Mouse (Mus musculus) forebrain, embryonic 11.5 days (tissue): ENCODE results near the gene Metrnl. TPM values are rescaled to one million over a fixed set of nuclear protein-coding genes. Genes with fewer than 3 reads are reported as not detected.
A peak's percentile ranks its signal among the peaks of the same experiment; 100 is the strongest.

Experiments used
- ATAC-seq: fragments of 200-750 bp; cut with Nextera tagmentation; replicated peaks from 2 replicates; pipeline ENCODE4 v1.8.0; 2017; ENCODE audit warnings: moderate TSS enrichment; ENCODE audit not compliant: low FRiP score
- DNase-seq: peaks from one replicate; pipeline ENCODE4 v3.0.0-alpha.2; 2017; ENCODE audit warnings: low spot score
- H3K27ac ChIP-seq: fragments of 300-500 bp; sonication (generic); 2 replicates; pipeline ENCODE4 v1.5.1; 2014; ENCODE audit warnings: low read depth, low read length
- H3K27me3 ChIP-seq: fragments of 300-500 bp; sonication (generic); 2 replicates; pipeline ENCODE4 v1.6.1; 2014; ENCODE audit warnings: mild to moderate bottlenecking, low read length, mixed read lengths; ENCODE audit not compliant: control insufficient read depth, insufficient read depth
- H3K36me3 ChIP-seq: fragments of 300-500 bp; sonication (generic); 2 replicates; pipeline ENCODE4 v1.6.1; 2014; ENCODE audit warnings: mild to moderate bottlenecking, low read length, moderate library complexity, mixed read lengths; ENCODE audit not compliant: control insufficient read depth, insufficient read depth
- H3K4me1 ChIP-seq: fragments of 300-500 bp; sonication (generic); replicated peaks from 2 replicates; pipeline ENCODE4 v1.6.1; 2014; ENCODE audit warnings: low read length, mixed read lengths; ENCODE audit not compliant: control insufficient read depth, insufficient read depth
- H3K4me2 ChIP-seq: fragments of 300-500 bp; sonication (generic); 2 replicates; pipeline ENCODE4 v1.6.1; 2014; ENCODE audit warnings: low read depth, mild to moderate bottlenecking, low read length, moderate library complexity, mixed read lengths; ENCODE audit not compliant: severe bottlenecking
- H3K4me3 ChIP-seq: fragments of 300-500 bp; sonication (generic); 2 replicates; pipeline ENCODE4 v1.5.1; 2014; ENCODE audit warnings: low read depth, low read length
- H3K9ac ChIP-seq: fragments of 300-500 bp; sonication (generic); 2 replicates; pipeline ENCODE4 v1.6.1; 2014; ENCODE audit warnings: low read length
- H3K9me3 ChIP-seq: fragments of 300-500 bp; sonication (generic); 2 replicates; pipeline ENCODE4 v1.6.1; 2016; ENCODE audit warnings: low read length, mixed read lengths; ENCODE audit not compliant: control insufficient read depth
- WGBS: fragments of 180-500 bp; shearing (Covaris S2); extraction: QIAGEN DNeasy Blood & Tissue Kit; methylation state at CpG from one replicate; pipeline ENCODE4 v1.1.7; 2014; 5-methylcytosine and 5-hydroxymethylcytosine counted together
- polyA plus RNA-seq: library from polyadenylated mRNA; unstranded; fragments of >200 nt; fragmentation: Nextera tagmentation; extraction: Ambion mirVana; gene quantifications from 2 replicates; pipeline ENCODE4 v1.2.1, GENCODE M21; 2014

The Metrnl gene
- polyA plus RNA-seq: 4.8 and 6.4 TPM in 2 replicates

DNA sequence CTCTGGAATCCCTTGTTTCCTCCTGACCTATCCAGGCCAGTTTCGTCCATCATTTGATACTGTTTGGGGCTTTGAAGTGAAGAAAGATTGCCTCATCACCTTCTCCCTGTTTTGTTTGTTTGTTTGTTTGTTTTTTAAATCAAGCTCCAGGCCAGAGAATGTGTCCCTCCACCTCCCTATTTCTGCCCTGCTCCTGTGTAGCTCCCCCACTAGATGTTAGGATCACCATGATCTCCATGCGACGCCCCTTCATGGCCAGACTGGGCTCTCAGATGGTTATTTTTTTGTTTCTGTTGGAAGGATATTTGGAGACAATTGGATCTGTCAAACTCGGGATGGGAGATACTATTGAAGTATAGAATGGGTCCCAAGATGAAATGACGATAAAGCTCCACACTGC, at the start of gene Metrnl:
Gene Metrnl (plus strand): TSS at position 301 of the 400 bp plus-strand sequence.
- WGBS: 85% methylated on average over 5 of the region's 5 CpGs
- H3K9me3 ChIP-seq: no peaks in the 10 kb centered on the region

DNA sequence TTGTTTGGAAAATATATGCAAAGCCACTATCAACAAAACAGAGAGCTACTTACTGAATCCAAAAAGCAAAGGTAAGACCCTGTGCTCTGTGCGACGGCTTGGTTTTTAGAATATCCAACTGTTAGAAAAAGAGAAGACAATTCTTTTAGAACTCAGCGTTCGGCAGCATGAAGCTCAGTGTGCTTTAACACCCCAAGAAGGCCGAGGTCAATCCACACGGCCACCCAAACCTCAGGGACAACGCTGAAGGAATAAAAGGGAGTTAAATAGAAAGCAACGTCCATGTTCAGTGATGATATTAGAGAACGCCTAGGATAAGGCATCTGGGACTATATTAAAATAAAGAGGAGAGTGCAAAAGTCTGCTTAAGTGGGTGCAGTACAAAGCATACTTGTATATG, 49.8 kb upstream of the Metrnl start:
- DNase-seq (no peak), ATAC-seq (no peak)
- no peaks in the 10 kb centered on the region for H3K9me3 ChIP-seq
- no peaks in the 10 kb centered on the region for H3K27me3 ChIP-seq
- H3K4me3 ChIP-seq: no peak overlapping the region
- no peak overlapping the region for H3K9ac ChIP-seq
- no peaks in the 10 kb centered on the region for H3K36me3 ChIP-seq
- H3K4me1 ChIP-seq: no peaks in the 10 kb centered on the region
- H3K27ac ChIP-seq: no peak overlapping the region
- no peak overlapping the region for H3K4me2 ChIP-seq
- WGBS: 91% methylated on average over 9 of the region's 9 CpGs

More for the DNA sequence above, at the start of gene Metrnl:
- H3K4me3 ChIP-seq: peak within 1 kb of the TSS; percentile 61
- peak within 1 kb of the TSS; percentile 64 for H3K9ac ChIP-seq
- peak within 1 kb of the TSS; percentile 97 for H3K4me2 ChIP-seq
- H3K27ac ChIP-seq: no peak within 1 kb of the TSS
- no peak for DNase-seq
- peaks cover 20% of the 10 kb centered on the region for H3K27me3 ChIP-seq
- H3K4me1 ChIP-seq: peaks cover 2% of the 10 kb centered on the region; the same call in 1 of the 2 replicates
- no peak for ATAC-seq
- no peaks in the 10 kb centered on the region for H3K36me3 ChIP-seq

DNA sequence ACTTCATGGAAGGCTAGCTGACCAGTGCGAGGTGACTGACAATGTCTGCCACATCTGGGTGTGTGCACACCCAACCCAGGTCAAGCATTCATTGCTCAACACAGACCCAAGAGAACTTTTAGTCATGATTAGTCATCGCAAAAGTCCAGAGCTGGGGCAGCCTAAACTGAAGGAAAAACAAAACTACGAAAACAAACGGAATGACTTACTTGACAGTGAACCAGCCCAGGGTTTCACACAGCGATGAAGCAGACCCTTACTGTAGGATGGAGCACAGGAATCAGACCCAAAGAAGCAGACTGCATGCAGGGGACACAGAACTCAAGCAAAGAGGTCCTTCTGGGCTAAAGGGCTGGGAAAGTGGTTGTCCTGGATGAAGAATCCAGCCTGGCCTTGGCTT, 49.4 kb upstream of the Metrnl start:
- Histone ChIP-seq H3K4me3 (no peak overlapping the region), H3K27ac (no peak overlapping the region), H3K36me3 (no peaks in the 10 kb centered on the region), H3K27me3 (no peaks in the 10 kb centered on the region), H3K9ac (no peak overlapping the region), H3K4me1 (no peaks in the 10 kb centered on the region), H3K9me3 (no peaks in the 10 kb centered on the region), H3K4me2 (no peak overlapping the region)
- WGBS: 95% methylated on average over 5 of the region's 5 CpGs
- no peak for DNase-seq
- no peak for ATAC-seq

DNA sequence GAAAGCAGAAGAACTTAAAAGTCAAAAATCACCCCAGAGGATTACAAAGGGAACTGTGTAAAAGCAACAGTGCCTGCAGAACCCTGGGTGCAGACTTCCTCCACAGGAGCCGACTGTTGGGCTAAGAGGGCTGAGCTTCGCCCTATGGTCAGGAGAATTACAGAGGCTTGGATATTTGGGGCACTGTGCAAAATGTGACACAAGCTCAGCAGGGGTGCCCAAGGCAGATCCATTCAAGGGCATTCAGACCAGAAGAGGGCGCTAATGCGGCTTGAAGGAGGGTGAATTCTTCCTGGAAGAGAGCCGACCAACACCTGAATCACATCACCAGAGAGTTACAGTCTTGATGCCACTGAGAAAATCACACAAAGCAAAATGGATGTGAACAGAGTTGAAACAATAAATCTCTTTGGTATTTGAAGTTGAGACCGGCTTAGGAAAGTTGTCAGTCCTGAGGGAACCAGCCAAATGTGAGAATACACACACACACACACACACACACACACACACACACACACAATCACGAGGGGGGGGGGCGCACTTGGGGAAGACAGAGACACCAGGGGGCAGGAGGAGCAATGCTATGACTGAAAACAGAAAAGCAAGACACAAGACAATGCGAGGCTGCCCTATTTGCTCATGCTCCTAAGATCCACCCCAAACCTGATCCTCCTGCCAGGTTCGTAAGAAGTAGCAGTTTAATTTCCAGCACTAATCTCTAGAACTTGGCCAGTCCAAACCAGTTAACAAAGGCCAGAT, 48.6 kb upstream of the Metrnl start:
- WGBS: 56% methylated on average over 10 of the region's 10 CpGs
- Histone ChIP-seq H3K9me3 (no peaks in the 10 kb centered on the region), H3K4me1 (no peaks in the 10 kb centered on the region), H3K4me3 (no peak overlapping the region), H3K36me3 (no peaks in the 10 kb centered on the region), H3K27ac (no peak overlapping the region), H3K27me3 (no peaks in the 10 kb centered on the region), H3K4me2 (no peak overlapping the region), H3K9ac (no peak overlapping the region)
- ATAC-seq (no peak), DNase-seq (peak; percentile 69)

DNA sequence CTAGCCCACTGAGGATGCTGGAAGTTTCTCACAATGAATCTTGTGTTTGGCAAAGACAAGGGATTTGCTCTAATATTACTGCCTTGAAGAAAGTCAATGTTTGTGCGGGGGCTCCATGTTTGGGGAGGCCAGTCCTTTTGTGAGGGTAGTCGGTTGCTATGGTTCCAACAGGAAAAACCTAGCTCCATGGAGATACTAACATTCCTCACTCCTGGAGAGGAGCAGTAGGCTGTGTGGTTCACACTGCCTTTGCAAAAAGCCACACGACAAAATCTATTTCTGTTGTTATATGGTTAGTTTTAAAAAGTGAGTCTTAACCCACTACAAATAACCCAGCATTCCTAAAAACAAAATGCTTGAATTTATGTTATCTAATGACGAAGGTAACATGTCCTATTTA, 47.7 kb upstream of the Metrnl start:
- 89% methylated on average over 4 of the region's 4 CpGs for WGBS
- H3K27me3 ChIP-seq: no peaks in the 10 kb centered on the region
- H3K36me3 ChIP-seq: no peaks in the 10 kb centered on the region
- no peak overlapping the region for H3K27ac ChIP-seq
- ATAC-seq: no peak
- H3K4me2 ChIP-seq: no peak overlapping the region
- no peaks in the 10 kb centered on the region for H3K9me3 ChIP-seq
- no peak overlapping the region for H3K9ac ChIP-seq
- H3K4me3 ChIP-seq: no peak overlapping the region
- no peaks in the 10 kb centered on the region for H3K4me1 ChIP-seq
- no peak for DNase-seq

DNA sequence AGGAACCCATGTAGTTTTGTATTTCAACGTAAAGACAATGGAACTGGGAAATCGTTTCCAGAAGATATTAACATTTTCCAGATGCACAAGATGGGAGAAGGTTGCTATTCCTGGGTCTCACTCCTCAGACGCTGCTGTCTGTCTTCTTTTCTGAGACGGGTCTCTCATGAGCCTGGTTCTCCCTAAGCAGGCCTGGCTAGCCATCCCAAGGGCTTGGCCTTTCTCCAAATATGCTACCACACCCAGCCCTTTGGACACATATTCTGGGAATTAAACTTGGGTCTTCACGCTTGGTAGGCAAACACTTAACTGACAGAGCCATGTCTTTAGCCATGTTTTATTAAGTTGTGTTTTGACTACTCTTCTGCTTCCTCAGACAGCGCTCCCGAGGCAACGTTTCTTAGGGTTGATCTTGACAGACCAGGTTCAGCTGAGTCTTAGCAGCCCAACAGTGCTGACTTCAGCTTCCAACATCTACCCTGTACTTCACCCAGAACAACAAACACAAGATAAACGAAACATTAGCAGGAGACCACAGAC, 46.9 kb upstream of the Metrnl start:
- no peaks in the 10 kb centered on the region for H3K27me3 ChIP-seq
- no peak for DNase-seq
- no peak for ATAC-seq

DNA sequence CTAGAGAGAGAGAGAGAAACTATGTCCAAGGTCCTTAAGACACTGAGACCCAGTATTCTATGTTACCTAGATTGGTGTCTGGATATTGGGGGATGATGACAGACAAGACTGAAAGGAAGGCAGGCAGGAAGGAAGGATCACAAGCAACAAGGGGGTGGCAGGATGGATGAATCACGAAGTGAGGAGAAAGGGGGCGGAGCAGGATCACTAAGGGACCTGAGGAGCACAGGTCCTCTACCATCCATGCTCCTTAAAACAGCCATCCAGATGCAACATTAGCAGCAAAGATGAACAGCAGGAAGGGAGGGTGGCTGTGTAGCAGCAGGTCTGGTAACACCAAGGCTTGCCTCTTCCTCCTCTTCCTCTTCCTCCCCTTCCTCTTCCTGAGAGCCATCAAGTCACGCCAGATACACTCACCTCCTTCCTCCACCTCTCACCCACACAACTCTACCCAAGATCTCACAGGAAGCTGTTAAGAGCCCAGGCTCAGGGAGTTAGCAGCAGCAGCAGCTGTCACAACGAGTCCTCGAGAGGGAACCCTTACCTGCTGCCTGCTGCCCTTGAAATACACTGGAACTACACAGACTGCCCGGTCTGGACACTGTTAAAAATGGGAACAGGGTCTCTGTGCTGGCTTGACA, 46.1 kb upstream of the Metrnl start:
- H3K4me2 ChIP-seq: no peak overlapping the region
- no peak overlapping the region for H3K4me3 ChIP-seq
- H3K27me3 ChIP-seq: no peaks in the 10 kb centered on the region
- no peak overlapping the region for H3K9ac ChIP-seq
- DNase-seq (no peak), ATAC-seq (no peak)
- no peaks in the 10 kb centered on the region for H3K9me3 ChIP-seq
- no peaks in the 10 kb centered on the region for H3K36me3 ChIP-seq
- no peak overlapping the region for H3K27ac ChIP-seq
- WGBS: 84% methylated on average over 6 of the region's 6 CpGs
- no peaks in the 10 kb centered on the region for H3K4me1 ChIP-seq

More for the DNA sequence above, 46.9 kb upstream of the Metrnl start:
- H3K9ac ChIP-seq: no peak overlapping the region
- no peak overlapping the region for H3K4me3 ChIP-seq
- 86% methylated on average over 9 of the region's 9 CpGs for WGBS
- no peak overlapping the region for H3K27ac ChIP-seq
- no peak overlapping the region for H3K4me2 ChIP-seq
- no peaks in the 10 kb centered on the region for H3K36me3 ChIP-seq
- no peaks in the 10 kb centered on the region for H3K9me3 ChIP-seq
- no peaks in the 10 kb centered on the region for H3K4me1 ChIP-seq

DNA sequence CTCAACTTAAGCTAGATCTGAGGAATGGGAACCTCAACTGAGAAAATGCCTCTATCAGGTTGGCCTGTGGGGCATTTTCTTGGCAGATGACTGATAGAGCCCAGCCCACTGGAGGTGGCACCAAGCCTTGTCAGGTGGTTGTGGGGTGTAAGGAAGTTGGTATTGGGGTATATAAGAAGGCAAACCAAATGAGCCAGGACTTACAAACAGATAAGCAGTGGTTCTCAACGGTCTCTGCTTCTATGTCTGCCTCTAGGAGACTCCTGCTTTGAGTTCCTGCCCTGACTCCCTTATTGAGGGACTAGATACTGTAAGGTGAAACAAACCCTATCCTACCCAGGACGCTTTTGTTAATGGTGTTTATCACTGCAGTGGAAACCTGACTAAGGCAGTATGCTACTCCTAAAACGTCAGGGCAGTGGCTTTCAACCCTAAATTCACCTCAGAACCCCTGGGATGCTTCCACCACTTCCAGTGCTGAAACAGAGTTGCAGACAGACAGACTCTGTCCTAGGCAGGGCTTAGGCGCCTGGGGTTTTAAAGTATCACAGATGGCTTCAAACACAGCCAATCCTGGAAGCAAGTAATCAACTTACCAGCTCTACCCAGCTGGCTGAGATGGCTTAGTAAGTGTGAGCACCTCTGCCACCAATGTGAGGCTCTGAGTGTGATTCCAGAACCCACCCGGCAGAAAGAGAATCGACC, 45.4 kb upstream of the Metrnl start:
- no peak for DNase-seq
- no peaks in the 10 kb centered on the region for H3K36me3 ChIP-seq
- no peak overlapping the region for H3K9ac ChIP-seq
- ATAC-seq: no peak
- no peak overlapping the region for H3K4me3 ChIP-seq
- 84% methylated on average over 6 of the region's 6 CpGs for WGBS
- no peak overlapping the region for H3K27ac ChIP-seq
- H3K4me1 ChIP-seq: no peaks in the 10 kb centered on the region
- no peaks in the 10 kb centered on the region for H3K27me3 ChIP-seq
- H3K4me2 ChIP-seq: no peak overlapping the region
- no peaks in the 10 kb centered on the region for H3K9me3 ChIP-seq
